Mouse (Mus musculus) lung, postnatal 0 days (tissue): Measurements from ENCODE around the gene Snx9.

Experiments
- CTCF ChIP-seq: IDR thresholded peaks from 2 replicates; pipeline ENCODE4 v1.5.1; 2016; ENCODE audit warnings: antibody characterized with exemption, mild to moderate bottlenecking
- EP300 ChIP-seq: IDR thresholded peaks from 2 replicates; pipeline ENCODE4 v1.6.1; 2016; ENCODE audit warnings: antibody characterized with exemption, mild to moderate bottlenecking, control low read depth

DNA sequence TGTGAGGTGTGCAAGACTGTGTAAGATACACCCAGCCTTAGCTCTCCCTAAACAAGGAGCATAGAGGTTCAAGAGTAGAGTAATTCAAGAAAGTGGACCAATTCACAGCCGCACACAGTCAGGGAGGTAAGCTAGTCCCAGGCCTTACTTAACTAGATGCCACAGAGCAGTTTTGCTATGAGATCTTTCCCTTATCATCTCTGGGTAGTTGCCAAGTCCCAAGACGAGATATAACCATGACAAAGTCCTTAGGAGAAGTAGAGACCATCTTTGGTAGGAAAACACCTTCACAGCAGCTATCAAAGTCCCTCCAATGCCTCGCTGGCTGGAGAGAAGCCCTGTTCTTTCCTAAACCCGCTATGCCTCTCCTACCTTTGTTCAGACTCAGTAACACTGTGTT is 47.5 kb upstream of the Snx9 start:
- no peak for TF ChIP-seq CTCF
- TF ChIP-seq EP300: no peak
